16 mouse cellular contexts compared by ENCODE assay signal in the genomic region with DNA sequence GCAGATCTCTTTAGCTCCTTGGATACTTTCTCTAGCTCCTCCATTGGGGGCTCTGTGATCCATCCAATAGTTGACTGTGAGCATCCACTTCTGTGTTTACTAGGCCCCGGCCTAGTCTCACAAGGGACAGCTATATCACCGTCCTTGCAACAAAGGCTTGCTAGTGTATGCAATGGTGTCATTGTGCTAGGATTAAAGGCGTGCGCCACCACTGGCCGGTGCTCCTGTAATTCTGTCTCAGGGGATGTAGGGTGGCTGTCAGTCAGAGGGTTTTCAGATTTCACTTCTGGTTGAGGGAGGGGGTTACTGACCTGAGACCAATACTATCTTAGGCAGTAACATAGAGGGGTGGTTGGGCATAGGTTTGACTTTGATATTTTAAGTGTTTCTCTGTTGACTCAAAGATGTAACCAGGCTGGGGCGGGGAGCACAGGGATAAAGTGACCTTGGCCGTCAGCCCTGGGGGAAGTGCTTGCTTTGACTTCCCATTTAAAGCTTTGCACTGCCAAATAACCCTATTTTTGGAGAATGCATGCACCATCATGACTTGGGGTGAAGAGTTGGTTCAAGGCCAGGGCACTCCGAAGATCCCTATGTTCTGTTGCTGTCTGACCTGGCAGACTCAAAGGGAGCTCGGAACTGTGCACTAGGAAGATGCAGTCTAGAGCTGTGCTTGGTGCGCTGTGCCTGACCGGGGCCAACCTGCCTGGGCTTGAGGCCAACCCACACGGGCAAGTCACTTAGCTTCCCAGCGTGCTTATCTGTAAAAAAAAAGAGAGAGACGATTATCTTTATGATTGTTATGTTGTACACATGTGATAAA.
DNase-seq lines count a peak whose midpoint lies in the region; ATAC-seq and TF ChIP-seq lines count a peak whose summit lies in the region.
"Had no signal": no experiment of that assay in that cellular context is flagged by ENCODE, and none has a peak within 500 bp of the region (broad histone marks: within the 10 kb centered on the region; RNA-seq: fewer than 3 reads in every experiment).

No protein-coding gene starts in this region.

- no peak for TF ChIP-seq EP300 in stomach, postnatal 0 days (optimal IDR thresholded peaks at IDR 0.05)

- ATAC-seq in limb, embryonic 11.5 days (ENCODE audit: insufficient number of reproducible peaks, low FRiP score, low TSS enrichment, low read depth): no peak
- ATAC-seq in stomach, embryonic 15.5 days (ENCODE audit: insufficient read depth, low FRiP score, low read depth): peak; percentile 47; the same call in 1 of the 2 replicates
- ATAC-seq in stomach, postnatal 0 days (ENCODE audit: low FRiP score, low TSS enrichment): no peak
- ATAC-seq in hindbrain, embryonic 12.5 days (ENCODE audit: low FRiP score): no peak

- H3K9ac ChIP-seq in limb, embryonic 11.5 days (ENCODE audit: low read length): no peak overlapping the region
- no peak overlapping the region for H3K9ac ChIP-seq in stomach, embryonic 15.5 days
- H3K9ac ChIP-seq in stomach, postnatal 0 days (ENCODE audit: low read length): no peak overlapping the region
- H3K9ac ChIP-seq in hindbrain, embryonic 12.5 days: no peak overlapping the region
- H3K9ac ChIP-seq: forebrain, embryonic 15.5 days; heart, embryonic 13.5 days; kidney, embryonic 15.5 days; limb, embryonic 15.5 days; lung, embryonic 14.5 days had no signal

- 89% methylated on average over 14 of the region's 14 CpGs for WGBS in limb, embryonic 11.5 days
- 85% methylated on average over 14 of the region's 14 CpGs for WGBS in limb, embryonic 10.5 days
- 70% methylated on average over 14 of the region's 14 CpGs for WGBS in stomach, embryonic 15.5 days
- WGBS in stomach, postnatal 0 days: 63% methylated on average over 14 of the region's 14 CpGs
- 81% methylated on average over 14 of the region's 14 CpGs for WGBS in hindbrain, embryonic 12.5 days

- no peak overlapping the region for H3K4me2 ChIP-seq in limb, embryonic 11.5 days (ENCODE audit: low read depth, severe bottlenecking)
- H3K4me2 ChIP-seq in stomach, embryonic 15.5 days: no peak overlapping the region
- H3K4me2 ChIP-seq in stomach, postnatal 0 days (replicated peaks; ENCODE audit: low read depth): no peak overlapping the region
- no peak overlapping the region for H3K4me2 ChIP-seq in hindbrain, embryonic 12.5 days (replicated peaks)
- H3K4me2 ChIP-seq: forebrain, embryonic 15.5 days; heart, embryonic 13.5 days; kidney, embryonic 15.5 days; limb, embryonic 15.5 days; lung, embryonic 14.5 days had no signal

- no peak overlapping the region for H3K4me3 ChIP-seq in limb, embryonic 11.5 days (ENCODE audit: low read depth, low read length)
- H3K4me3 ChIP-seq in limb, embryonic 10.5 days: no peak overlapping the region
- no peak overlapping the region for H3K4me3 ChIP-seq in stomach, embryonic 15.5 days (replicated peaks)
- no peak overlapping the region for H3K4me3 ChIP-seq in stomach, postnatal 0 days (ENCODE audit: low read depth, low read length)
- no peak overlapping the region for H3K4me3 ChIP-seq in hindbrain, embryonic 12.5 days
- H3K4me3 ChIP-seq: embryonic facial prominence, embryonic 10.5 days; forebrain, embryonic 15.5 days; heart, embryonic 13.5 days; kidney, embryonic 15.5 days; limb, embryonic 15.5 days had no signal

- H3K9me3 ChIP-seq in limb, embryonic 11.5 days (ENCODE audit: control insufficient read depth, low read length): no peaks in the 10 kb centered on the region
- no peaks in the 10 kb centered on the region for H3K9me3 ChIP-seq in limb, embryonic 10.5 days (replicated peaks)
- H3K9me3 ChIP-seq in stomach, embryonic 15.5 days: no peaks in the 10 kb centered on the region
- no peaks in the 10 kb centered on the region for H3K9me3 ChIP-seq in stomach, postnatal 0 days (ENCODE audit: control insufficient read depth, low read length)
- H3K9me3 ChIP-seq in hindbrain, embryonic 12.5 days (replicated peaks): no peaks in the 10 kb centered on the region
- H3K9me3 ChIP-seq: embryonic facial prominence, embryonic 10.5 days; forebrain, embryonic 15.5 days; heart, embryonic 13.5 days; kidney, embryonic 15.5 days; limb, embryonic 15.5 days had no signal

- H3K27ac ChIP-seq in limb, embryonic 11.5 days (replicated peaks; ENCODE audit: low read depth, low read length): no peak overlapping the region
- H3K27ac ChIP-seq in limb, embryonic 10.5 days: no peak overlapping the region
- no peak overlapping the region for H3K27ac ChIP-seq in stomach, embryonic 15.5 days
- no peak overlapping the region for H3K27ac ChIP-seq in stomach, postnatal 0 days (replicated peaks)
- no peak overlapping the region for H3K27ac ChIP-seq in hindbrain, embryonic 12.5 days
- H3K27ac ChIP-seq: heart, embryonic 13.5 days; kidney, embryonic 15.5 days; limb, embryonic 15.5 days had no signal

- peak; percentile 34 to 35 for DNase-seq in cerebellum, adult 18-20 months
- DNase-seq in cerebellum, postnatal 4 days (ENCODE audit: low spot score in 2 of 2): no peak
- DNase-seq in limb, embryonic 11.5 days (ENCODE audit: low spot score): peak; percentile 20
- no peak for DNase-seq in limb, embryonic 10.5 days (ENCODE audit: low spot score)
- DNase-seq in stomach, postnatal 0 days (ENCODE audit: low spot score): no peak
- DNase-seq: midbrain, embryonic 14.5 days; right cerebral cortex, postnatal 25 days; thymus, postnatal 4 days had no signal

- no peaks in the 10 kb centered on the region for H3K27me3 ChIP-seq in limb, embryonic 11.5 days (ENCODE audit: control insufficient read depth, insufficient read depth, low read length)
- H3K27me3 ChIP-seq in limb, embryonic 10.5 days (ENCODE audit: low read depth, poor library complexity, severe bottlenecking): no peaks in the 10 kb centered on the region
- H3K27me3 ChIP-seq in stomach, embryonic 15.5 days (replicated peaks): no peaks in the 10 kb centered on the region
- no peaks in the 10 kb centered on the region for H3K27me3 ChIP-seq in stomach, postnatal 0 days (ENCODE audit: control insufficient read depth, insufficient read depth, low read length)
- no peaks in the 10 kb centered on the region for H3K27me3 ChIP-seq in hindbrain, embryonic 12.5 days
- H3K27me3 ChIP-seq: forebrain, embryonic 15.5 days; heart, embryonic 13.5 days; kidney, embryonic 15.5 days; limb, embryonic 15.5 days had no signal

- peaks cover 5% of the 10 kb centered on the region for H3K4me1 ChIP-seq in limb, embryonic 11.5 days (ENCODE audit: control insufficient read depth, insufficient read depth, low read length)
- H3K4me1 ChIP-seq in limb, embryonic 10.5 days: peaks cover 30% of the 10 kb centered on the region
- no peaks in the 10 kb centered on the region for H3K4me1 ChIP-seq in stomach, embryonic 15.5 days
- no peaks in the 10 kb centered on the region for H3K4me1 ChIP-seq in stomach, postnatal 0 days (replicated peaks; ENCODE audit: control insufficient read depth, insufficient read depth)
- H3K4me1 ChIP-seq in hindbrain, embryonic 12.5 days: peaks cover 13% of the 10 kb centered on the region
- H3K4me1 ChIP-seq: kidney, embryonic 15.5 days had no signal

- TF ChIP-seq CTCF in stomach, postnatal 0 days (IDR thresholded peaks at IDR 0.05; ENCODE audit: low read depth): no peak

- H3K36me3 ChIP-seq in limb, embryonic 11.5 days (ENCODE audit: control insufficient read depth, insufficient read depth, low read length): no peaks in the 10 kb centered on the region
- peaks cover 17% of the 10 kb centered on the region for H3K36me3 ChIP-seq in limb, embryonic 10.5 days
- no peaks in the 10 kb centered on the region for H3K36me3 ChIP-seq in stomach, embryonic 15.5 days
- H3K36me3 ChIP-seq in stomach, postnatal 0 days (ENCODE audit: control insufficient read depth, insufficient read depth, low read length): no peaks in the 10 kb centered on the region
- no peaks in the 10 kb centered on the region for H3K36me3 ChIP-seq in hindbrain, embryonic 12.5 days
- H3K36me3 ChIP-seq: forebrain, embryonic 15.5 days; heart, embryonic 13.5 days; kidney, embryonic 15.5 days; limb, embryonic 15.5 days had no signal

Comparison
In these comparisons a context has a peak if more than half of its experiments do, and no peak if none do; other contexts are left out.
1. DNase-seq: peak in cerebellum, adult 18-20 months (2 of 2) and limb, embryonic 11.5 days (single experiment); none in cerebellum, postnatal 4 days (0 of 2), limb, embryonic 10.5 days (single experiment) and stomach, postnatal 0 days (single experiment).